Mouse (Mus musculus): ENCODE data around the gene Olfr985.

The Olfr985 gene

DNA sequence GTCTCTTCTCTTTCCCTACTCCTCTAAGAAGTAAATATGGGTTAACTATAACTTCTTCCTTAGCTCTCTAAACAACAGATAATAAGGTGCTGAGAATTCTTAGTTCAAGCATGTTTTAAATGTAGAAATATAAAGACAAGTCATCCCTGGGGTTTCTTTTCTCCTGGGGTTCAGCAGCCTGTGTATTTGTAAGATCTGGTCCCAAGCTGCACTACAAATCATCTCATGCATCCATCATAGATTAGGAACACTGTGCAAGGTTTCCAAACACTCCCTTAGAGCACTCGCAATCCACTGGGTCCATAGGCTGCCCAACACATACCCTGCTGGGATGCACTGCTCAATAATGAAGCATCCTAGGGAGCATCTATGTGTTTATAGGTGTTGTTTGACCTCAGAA, at the start of gene Olfr985:
Olfr985 (minus strand) TSS at position 101 of the 400 bp plus-strand sequence.
- DNase-seq (ENCODE audit: low read depth, low spot score), result no peak

DNA sequence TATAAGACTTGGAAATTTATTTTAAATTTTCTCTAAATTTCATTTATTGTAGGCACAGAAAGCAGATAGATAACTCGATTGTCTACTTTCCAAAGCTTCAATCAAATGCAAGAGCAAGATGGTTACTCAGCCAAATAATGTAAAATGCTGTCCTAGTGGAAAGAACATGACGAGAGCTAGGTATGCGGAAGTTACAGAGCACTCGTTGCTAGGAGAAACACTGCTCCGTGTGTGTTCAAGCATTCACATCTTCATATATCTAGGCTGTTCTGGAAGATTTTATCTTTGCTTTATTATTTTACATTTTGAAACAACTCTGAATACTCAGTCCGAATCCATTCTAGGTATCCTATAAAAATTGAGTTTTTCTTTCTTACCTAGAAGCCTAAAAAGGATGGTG, 47.0 kb upstream of the Olfr985 start:
- no peak for DNase-seq (ENCODE audit: low read depth, low spot score)

DNA sequence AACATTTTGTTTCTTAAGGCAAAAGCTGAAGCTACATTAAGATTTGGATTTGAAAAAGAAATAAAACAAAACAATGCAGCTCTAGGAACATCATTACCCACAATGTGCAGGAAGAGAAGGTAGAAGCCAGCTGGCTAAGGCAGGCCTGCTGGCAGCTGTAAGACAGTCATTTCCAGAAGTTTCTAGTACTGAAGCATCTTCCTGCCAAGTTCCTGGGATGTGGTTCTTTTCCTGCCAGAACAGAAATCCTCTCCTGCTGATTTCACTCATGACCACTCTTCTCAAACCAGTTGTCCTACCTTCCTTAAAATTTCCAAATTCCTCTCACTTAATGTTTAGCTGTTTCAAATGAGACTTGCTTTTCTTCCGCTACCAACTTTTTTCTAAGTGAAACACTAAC, 36.5 kb upstream of the Olfr985 start:
- no peak for DNase-seq (ENCODE audit: low read depth, low spot score)

DNA sequence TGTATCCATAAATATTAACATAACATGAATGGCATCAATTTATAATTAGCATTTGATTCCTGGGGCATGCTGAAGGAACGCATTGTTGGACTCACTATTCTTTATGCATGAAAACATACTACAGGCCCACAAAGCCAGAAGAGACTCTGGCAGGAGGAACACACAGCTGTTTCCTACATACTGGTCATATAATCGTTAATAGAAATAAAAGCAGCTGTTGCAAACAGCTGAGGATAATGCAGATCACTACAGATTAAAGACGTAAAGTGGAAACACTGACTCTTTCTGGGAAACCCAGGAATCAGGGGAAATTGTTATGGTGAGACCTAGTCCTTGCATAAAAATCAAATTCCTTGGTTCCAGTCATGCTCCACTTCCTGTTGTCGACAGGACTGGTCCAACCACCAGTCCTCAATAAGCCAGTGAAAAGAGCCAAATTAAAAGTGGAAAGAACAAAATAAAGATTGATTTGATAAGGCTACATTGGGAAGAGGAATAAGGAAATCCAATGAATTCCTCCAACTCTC, 25.2 kb upstream of the Olfr985 start:
- no peak for DNase-seq (ENCODE audit: low read depth, low spot score)

DNA sequence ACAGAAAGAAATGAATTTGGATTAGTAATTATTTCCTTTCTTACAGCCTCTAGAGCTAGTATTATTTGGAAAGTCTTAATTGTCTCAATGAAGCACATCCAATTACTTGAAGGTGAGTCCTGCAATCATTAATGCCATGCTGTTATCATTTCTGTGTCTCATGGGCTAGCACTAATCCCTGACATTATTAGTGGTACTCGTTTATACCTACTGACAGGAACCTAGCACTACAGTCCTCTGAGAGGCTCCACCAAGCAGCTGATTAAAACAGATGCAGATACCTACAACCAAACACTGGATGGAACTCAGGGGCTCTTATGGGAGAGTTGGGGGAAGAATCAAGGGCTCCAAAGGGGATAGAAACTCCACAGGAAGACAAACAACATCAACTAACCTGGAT, 11.6 kb upstream of the Olfr985 start:
- no peak for DNase-seq (ENCODE audit: low read depth, low spot score)

DNA sequence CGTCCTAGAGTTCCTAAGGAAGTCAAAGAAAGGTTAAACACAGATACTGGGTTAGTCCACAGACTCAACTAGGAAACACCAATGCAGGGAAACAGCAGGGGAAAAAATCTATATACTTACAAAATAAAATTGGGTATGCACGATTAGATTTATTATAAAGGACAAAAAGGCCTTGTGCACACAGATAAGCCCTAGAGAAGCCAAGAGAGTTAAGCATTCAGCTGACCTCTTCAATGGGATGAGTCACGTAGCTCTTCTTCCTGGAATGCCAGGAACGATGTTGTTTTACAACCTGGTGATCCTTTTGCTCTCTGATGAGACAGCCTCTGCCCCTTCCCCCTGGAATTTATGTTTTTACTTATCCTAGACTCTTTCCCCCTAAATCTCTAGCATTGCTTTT, 9.5 kb upstream of the Olfr985 start:
- peak; percentile 13 for DNase-seq (ENCODE audit: low read depth, low spot score)

DNA sequence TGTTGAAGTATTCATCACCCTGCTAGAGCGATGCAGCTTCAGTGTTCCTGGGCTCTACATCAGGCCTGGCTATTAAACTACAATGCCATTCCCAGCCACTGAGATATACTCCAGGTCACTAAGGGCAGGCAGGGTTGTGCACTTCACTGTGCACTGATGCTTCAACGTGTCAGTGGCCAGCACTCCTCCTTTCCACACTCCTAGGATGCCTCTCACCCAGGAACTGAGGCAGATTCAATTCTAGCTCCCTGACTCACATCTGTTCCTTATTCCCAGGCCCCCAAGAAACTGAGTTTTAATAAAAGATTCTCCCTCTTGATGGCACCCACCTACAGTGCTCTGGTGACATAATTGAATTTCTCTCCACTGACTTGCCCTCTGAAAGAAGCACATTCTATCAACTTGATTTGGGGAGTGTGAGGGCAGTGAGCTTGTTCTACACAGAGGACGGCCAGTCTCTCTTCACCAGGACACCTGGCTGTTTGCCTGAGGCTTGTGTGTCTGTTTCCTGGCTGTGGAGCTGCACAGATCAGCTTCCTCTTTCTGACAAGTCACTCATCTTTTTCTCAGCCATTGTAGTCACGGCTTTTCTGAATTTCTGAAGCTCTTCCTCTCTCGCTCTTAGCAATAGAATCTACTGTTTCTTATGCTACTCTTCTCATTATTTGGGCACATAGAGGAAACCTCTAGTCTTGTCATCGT, 7.2 kb upstream of the Olfr985 start:
- no peak for DNase-seq (ENCODE audit: low read depth, low spot score)

DNA sequence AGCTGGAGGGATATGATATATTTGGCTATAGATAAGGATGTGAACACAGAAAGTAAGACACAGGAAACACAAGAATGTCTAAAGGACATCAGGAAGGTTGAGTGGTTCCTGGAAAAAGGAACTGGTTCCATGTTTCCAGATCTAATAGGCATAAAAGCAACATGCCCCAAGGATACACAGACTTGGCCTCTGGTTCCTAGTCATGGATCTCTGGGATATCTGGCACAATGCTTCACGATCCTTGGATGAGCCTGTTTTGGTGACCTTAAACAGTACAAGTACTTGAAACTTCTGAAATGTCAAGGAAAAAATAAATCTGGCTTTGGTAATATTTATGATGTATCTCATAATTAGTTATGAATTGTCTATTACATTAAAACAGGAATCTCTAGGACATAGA, 572 bp upstream of the Olfr985 start:
- no peak for DNase-seq (ENCODE audit: low read depth, low spot score)

DNA sequence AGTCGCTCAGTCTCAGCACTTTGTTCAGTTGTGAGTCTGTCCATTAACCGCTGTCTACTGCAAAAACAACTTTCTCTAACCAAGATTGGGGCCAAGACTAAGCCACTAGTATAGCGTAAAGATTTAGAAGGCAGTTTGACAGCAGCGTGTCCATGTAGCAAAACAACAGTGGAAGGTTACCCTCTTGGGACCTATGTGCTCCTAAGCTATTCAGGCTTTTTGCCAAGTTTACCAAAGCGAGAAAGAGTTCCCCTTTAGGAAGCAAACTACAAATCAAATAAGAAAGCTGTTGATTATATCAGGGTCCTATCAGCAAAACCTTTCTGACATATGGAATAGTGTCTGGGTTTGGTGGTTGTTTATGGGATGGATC, 12.7 kb downstream of the Olfr985 start:
- DNase-seq (ENCODE audit: low read depth, low spot score), result peak; percentile 9

DNA sequence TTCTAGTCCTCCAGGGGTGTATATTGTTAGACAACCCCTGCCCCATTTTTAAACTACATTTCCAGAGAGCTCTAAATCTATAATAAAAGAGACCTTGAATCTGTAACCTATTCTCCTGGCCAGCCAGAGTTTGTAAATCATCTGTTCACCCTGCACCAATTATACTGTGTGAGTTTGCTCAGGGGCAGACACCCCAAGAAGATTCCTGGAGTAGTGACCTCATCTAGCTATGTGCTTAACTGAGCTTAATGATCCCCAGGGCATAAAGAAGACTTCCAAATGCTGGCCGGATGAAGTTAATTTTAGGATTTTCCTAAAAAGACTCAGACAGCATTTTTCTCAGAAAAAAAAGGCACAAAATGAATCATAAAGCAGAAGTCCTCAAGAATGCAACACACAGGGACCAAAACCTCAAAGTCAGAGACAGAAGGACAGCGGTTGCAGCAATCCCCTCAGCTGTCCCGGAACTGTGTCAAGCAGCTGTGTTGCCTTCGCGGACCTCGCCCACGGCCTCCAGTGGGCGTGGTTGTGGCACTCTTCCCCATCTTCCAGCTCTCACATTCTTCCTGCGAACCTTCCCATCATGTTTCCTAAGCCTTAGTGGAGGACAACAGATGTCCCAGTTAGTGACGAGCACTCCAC, 13.2 kb downstream of the Olfr985 start:
- DNase-seq (ENCODE audit: low read depth, low spot score), result peak; percentile 37

DNA sequence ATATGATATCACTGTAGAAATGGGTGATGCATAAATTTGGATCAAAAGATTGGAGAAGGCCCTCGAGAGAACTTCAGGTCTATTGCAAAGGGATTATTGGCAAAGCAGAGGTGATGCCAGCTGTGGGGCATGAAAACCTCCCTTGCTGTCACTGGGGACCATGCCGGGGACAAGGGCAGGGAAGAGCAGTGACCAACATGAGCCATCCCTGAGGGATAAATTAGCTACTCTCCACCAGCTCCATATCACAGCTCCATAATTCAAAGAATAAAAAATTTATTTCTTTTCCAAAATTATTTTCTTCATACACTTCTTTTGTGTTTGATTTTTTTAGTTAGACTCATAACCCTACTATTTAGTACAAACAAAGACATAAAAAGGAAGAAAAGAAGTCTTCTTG, 15.9 kb downstream of the Olfr985 start, which contains the start of gene Olfr984:
Olfr984 (minus strand) TSS at position 101 of the 400 bp plus-strand sequence.
- DNase-seq (ENCODE audit: low read depth, low spot score), result no peak

DNA sequence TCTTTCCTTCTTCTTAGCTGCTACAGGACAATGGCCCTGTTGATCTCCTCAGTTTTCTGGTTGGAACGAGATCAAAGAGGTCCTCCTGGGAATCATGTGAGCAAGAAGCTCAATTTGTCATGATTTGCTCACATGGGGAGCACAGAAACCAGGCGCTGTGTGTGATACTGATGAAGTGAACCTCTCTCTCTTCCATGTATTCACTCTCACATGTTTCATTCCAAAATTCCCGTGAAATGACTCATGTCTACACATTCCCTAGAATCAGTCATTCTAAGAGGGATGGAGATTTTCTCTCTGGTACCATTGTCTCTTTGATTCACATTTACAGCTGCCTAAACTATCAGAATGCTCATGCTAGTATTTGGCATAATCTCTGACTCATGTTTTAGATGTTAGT, 35.2 kb downstream of the Olfr985 start:
- peak; percentile 87 for DNase-seq (ENCODE audit: low read depth, low spot score)

DNA sequence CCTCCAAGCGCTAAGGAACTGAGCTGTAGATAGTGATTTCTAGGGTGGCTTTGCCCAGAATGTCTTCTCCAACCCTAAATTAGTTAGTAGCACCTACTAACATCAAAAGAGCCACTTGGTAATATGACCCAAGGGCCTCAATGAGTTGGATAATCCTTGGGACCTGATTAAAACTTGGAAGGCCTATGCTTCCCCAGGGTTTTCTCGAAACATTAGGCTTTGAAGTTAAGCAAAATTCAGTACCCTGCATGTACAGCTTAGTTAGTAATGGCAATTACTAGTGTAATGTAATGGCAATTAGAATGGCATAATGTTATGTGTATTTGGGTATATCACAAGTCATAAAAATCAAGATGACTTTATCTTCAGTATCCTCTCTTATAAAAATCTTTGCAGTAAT, 36.5 kb downstream of the Olfr985 start, which contains the start of gene Olfr983:
Olfr983 (minus strand) TSS at position 101 of the 400 bp plus-strand sequence.
- DNase-seq (ENCODE audit: low read depth, low spot score), result no peak

Measured in 3T3-L1 (cell line).